Mouse (Mus musculus): ENCODE data around the gene Pole. TPM values are rescaled to one million over a fixed set of nuclear protein-coding genes. Genes with fewer than 3 reads are reported as not detected.

Gene Pole
- polyA plus RNA-seq, 1 experiment from 2014 or later: 6.0 TPM

GRCm38 (mm10) chr5:110385263-110385662 is 99.2 kb downstream of the Pole start:
- ATAC-seq: no peak
- H3K4me1 ChIP-seq (ENCODE audit: insufficient read depth): peaks cover 5% of the 10 kb centered on the region; the same call in 1 of the 2 replicates
- H3K9me3 ChIP-seq (ENCODE audit: low read length): no peaks in the 10 kb centered on the region
- DNase-seq: no peak
- TF ChIP-seq CTCF (IDR thresholded peaks at IDR 0.05; ENCODE audit: low read depth) (no peak), EP300 (IDR thresholded peaks at IDR 0.05; ENCODE audit: low read depth) (no peak)
- H3K27me3 ChIP-seq (ENCODE audit: insufficient read depth, low read length): peaks cover 7% of the 10 kb centered on the region; the same call in 1 of the 2 replicates
- no peak overlapping the region for H3K4me3 ChIP-seq (ENCODE audit: low read depth, low read length)
- H3K9ac ChIP-seq (replicated peaks): no peak overlapping the region
- 67% methylated on average over 4 of the region's 4 CpGs for WGBS (ENCODE audit: insufficient replicate concordance)
- no peaks in the 10 kb centered on the region for H3K36me3 ChIP-seq (replicated peaks; ENCODE audit: insufficient read depth, low read length)
- H3K4me2 ChIP-seq (ENCODE audit: low read depth, low read length): peak overlapping the region; percentile 6; the same call in 1 of the 2 replicates
- H3K27ac ChIP-seq (ENCODE audit: low read depth): no peak overlapping the region

GRCm38 (mm10) chr5:110386371-110387330 is 100.5 kb downstream of the Pole start:
- WGBS (ENCODE audit: insufficient replicate concordance): 4% methylated on average over 90 of the region's 90 CpGs
- Histone ChIP-seq H3K9me3 (ENCODE audit: low read length) (no peaks in the 10 kb centered on the region), H3K4me2 (ENCODE audit: low read depth, low read length) (peak overlapping the region; percentile 75), H3K27me3 (ENCODE audit: insufficient read depth, low read length) (peaks cover 7% of the 10 kb centered on the region; the same call in 1 of the 2 replicates), H3K4me3 (ENCODE audit: low read depth, low read length) (peak overlapping the region; percentile 47), H3K27ac (ENCODE audit: low read depth) (no peak overlapping the region), H3K36me3 (replicated peaks; ENCODE audit: insufficient read depth, low read length) (no peaks in the 10 kb centered on the region), H3K9ac (replicated peaks) (peak overlapping the region; percentile 41; the same call in 1 of the 2 replicates), H3K4me1 (ENCODE audit: insufficient read depth) (peaks cover 5% of the 10 kb centered on the region; the same call in 1 of the 2 replicates)
- DNase-seq: peak; percentile 67
- TF ChIP-seq CTCF (IDR thresholded peaks at IDR 0.05; ENCODE audit: low read depth) (no peak), EP300 (IDR thresholded peaks at IDR 0.05; ENCODE audit: low read depth) (no peak)
- ATAC-seq: peak; percentile 79

Other genes starting within 250 kb of the Pole start
- 0.62 and 1.2 TPM in 2 replicates for gene Gm17655, start 213.8 kb upstream of the Pole start, polyA plus RNA-seq (2015; fragmentation: Nextera tagmentation; extraction: Ambion mirVana)
- 0.47 and 0.51 TPM in 2 replicates for gene Gm35315, start 191.9 kb upstream of the Pole start, polyA plus RNA-seq (2015; fragmentation: Nextera tagmentation; extraction: Ambion mirVana)
- 0.32 and 0.48 TPM in 2 replicates for gene Plcxd1, start 186.3 kb upstream of the Pole start, polyA plus RNA-seq (2015; fragmentation: Nextera tagmentation; extraction: Ambion mirVana)
- 7.1 and 7.4 TPM in 2 replicates for gene Gtpbp6, start 178.1 kb upstream of the Pole start, polyA plus RNA-seq (2015; fragmentation: Nextera tagmentation; extraction: Ambion mirVana)
- 0.76 and 0.99 TPM in 2 replicates for gene Zfp605, start 176.2 kb upstream of the Pole start, polyA plus RNA-seq (2015; fragmentation: Nextera tagmentation; extraction: Ambion mirVana)
- gene Chfr, start 150.5 kb upstream of the Pole start, polyA plus RNA-seq (2015; fragmentation: Nextera tagmentation; extraction: Ambion mirVana): 9.6 and 11.6 TPM in 2 replicates
- gene Golga3, start 109.6 kb upstream of the Pole start, polyA plus RNA-seq (2015; fragmentation: Nextera tagmentation; extraction: Ambion mirVana): 3.5 and 4.1 TPM in 2 replicates
- 8.6 and 10.7 TPM in 2 replicates for gene Ankle2, start 55.3 kb upstream of the Pole start, polyA plus RNA-seq (2015; fragmentation: Nextera tagmentation; extraction: Ambion mirVana)
- gene Pgam5, start 16.4 kb upstream of the Pole start, polyA plus RNA-seq (2015; fragmentation: Nextera tagmentation; extraction: Ambion mirVana): 18.8 and 21.0 TPM in 2 replicates
- 129 and 148 TPM in 2 replicates for gene Pxmp2, start 120 bp upstream of the Pole start, polyA plus RNA-seq (2015; fragmentation: Nextera tagmentation; extraction: Ambion mirVana)
- gene P2rx2, start 56.9 kb downstream of the Pole start, polyA plus RNA-seq (2015; fragmentation: Nextera tagmentation; extraction: Ambion mirVana): 0.07 and 0.09 TPM in 2 replicates
- not detected in 2 replicates for gene Lrcol1, start 58.4 kb downstream of the Pole start, polyA plus RNA-seq (2015; fragmentation: Nextera tagmentation; extraction: Ambion mirVana)
- gene Fbrsl1, start 162.2 kb downstream of the Pole start, polyA plus RNA-seq (2015; fragmentation: Nextera tagmentation; extraction: Ambion mirVana): 3.5 and 3.9 TPM in 2 replicates